Mouse (Mus musculus): ENCODE measurements around the gene Mgat5. TPM values are rescaled to one million over a fixed set of nuclear protein-coding genes. Genes with fewer than 3 reads are reported as not detected.

Mgat5 gene
- polyA plus RNA-seq, 1 experiment from 2014 or later, result 22.2 TPM

DNA sequence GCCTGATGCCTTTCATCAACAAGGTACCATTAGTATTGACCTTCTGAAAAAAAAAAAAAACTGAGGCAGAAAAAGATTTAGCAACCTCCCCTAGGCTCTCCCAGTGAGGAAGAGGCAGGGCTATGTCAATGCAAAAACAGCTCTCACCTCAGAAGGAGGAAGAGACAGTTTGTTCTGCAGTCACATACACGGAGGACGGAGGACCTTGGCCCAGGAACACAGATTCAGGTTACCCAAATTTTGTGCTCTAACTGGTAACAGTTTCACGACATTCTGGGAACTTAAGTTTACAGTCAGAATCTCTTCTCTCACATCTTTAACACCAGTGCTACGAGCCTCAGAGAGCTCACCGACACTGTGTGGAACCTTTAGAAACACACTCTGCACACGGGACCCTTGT, 307.9 kb downstream of the Mgat5 start:
- no peaks in the 10 kb centered on the region for H3K27me3 ChIP-seq (ENCODE audit: control insufficient read depth, insufficient read depth, low read length)
- H3K36me3 ChIP-seq (ENCODE audit: control insufficient read depth, insufficient read depth, low read length), result no peaks in the 10 kb centered on the region
- no peak overlapping the region for H3K9ac ChIP-seq (replicated peaks; ENCODE audit: low read depth, low read length)
- 85% methylated on average over 6 of the region's 6 CpGs for WGBS
- peaks cover 9% of the 10 kb centered on the region; the same call in 1 of the 2 replicates for H3K4me1 ChIP-seq (ENCODE audit: control insufficient read depth, insufficient read depth, low read length)
- no peak for ATAC-seq (ENCODE audit: low read depth)
- no peak overlapping the region for H3K4me3 ChIP-seq (ENCODE audit: low read depth, low read length)
- no peak overlapping the region for H3K4me2 ChIP-seq (ENCODE audit: low read depth, low read length)
- H3K27ac ChIP-seq (ENCODE audit: low read depth, low read length), result no peak overlapping the region
- H3K9me3 ChIP-seq (ENCODE audit: control insufficient read depth, low read length), result no peaks in the 10 kb centered on the region

DNA sequence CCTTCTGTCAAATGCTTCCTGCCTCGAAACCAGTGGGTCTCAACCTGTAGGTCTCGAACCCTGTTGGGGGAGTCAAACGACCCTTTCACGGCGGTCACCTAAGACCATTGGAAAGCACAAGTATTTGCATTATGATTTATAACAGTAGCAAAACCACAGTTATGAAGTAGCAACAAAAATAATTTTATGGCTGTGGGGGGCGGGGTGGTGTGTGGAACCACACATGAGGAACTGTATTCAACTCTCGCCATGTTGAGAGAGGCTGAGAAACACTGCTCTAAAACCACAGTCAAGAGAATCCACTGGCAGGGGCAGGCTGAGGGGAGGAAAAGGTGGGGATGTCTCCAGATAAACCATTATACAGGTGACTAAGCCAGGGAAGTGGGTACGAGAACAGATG, 308.3 kb downstream of the Mgat5 start:
- peaks cover 9% of the 10 kb centered on the region; the same call in 1 of the 2 replicates for H3K4me1 ChIP-seq (ENCODE audit: control insufficient read depth, insufficient read depth, low read length)
- no peak overlapping the region for H3K9ac ChIP-seq (replicated peaks; ENCODE audit: low read depth, low read length)
- no peak for ATAC-seq (ENCODE audit: low read depth)
- no peaks in the 10 kb centered on the region for H3K9me3 ChIP-seq (ENCODE audit: control insufficient read depth, low read length)
- no peaks in the 10 kb centered on the region for H3K27me3 ChIP-seq (ENCODE audit: control insufficient read depth, insufficient read depth, low read length)
- H3K36me3 ChIP-seq (ENCODE audit: control insufficient read depth, insufficient read depth, low read length), result no peaks in the 10 kb centered on the region
- H3K4me3 ChIP-seq (ENCODE audit: low read depth, low read length), result no peak overlapping the region
- 90% methylated on average over 8 of the region's 8 CpGs for WGBS
- H3K4me2 ChIP-seq (ENCODE audit: low read depth, low read length), result no peak overlapping the region
- H3K27ac ChIP-seq (ENCODE audit: low read depth, low read length), result no peak overlapping the region

DNA sequence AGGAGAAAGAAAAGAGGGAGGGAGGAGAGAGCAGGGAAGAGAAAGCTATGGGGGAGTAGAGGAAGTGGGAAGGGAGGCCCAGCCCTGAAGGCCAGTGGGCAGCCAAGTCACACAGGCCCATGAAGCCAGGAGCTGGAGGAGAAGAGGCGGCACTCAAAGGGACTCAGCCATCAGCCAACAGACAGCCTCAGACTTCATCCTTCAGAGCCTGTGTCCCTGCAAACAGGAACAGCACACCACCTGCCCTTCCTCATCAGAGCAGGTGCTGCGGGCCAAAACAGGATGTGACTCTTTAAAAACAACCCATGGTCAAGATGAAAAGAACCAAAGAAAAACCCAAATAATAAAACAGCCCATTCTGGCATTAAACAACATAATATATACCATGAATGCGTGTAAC, 308.8 kb downstream of the Mgat5 start:
- ATAC-seq (ENCODE audit: low read depth), result no peak
- WGBS, result 85% methylated on average over 3 of the region's 3 CpGs

DNA sequence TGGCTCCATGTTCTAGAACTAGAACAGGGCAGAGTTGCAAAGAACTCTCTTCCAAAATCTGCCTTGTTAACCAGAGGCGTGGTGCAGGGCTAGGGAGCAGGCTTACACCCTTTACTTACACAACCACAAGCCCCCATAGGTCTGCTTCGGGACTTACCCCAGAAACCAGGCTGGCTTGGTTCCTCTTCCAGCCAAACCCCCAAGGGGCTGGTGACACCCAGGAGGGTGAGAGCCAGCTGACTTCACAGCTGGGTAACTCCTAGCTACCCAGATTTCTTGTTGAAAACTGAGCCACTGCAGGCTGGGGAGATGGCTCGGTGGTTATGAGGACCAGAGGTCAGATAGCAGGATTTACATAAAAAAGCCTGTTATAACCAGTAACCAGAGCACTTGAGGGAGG, 309.7 kb downstream of the Mgat5 start:
- 80% methylated on average over 3 of the region's 3 CpGs for WGBS
- Histone ChIP-seq H3K9me3 (ENCODE audit: control insufficient read depth, low read length) (no peaks in the 10 kb centered on the region), H3K27me3 (ENCODE audit: control insufficient read depth, insufficient read depth, low read length) (no peaks in the 10 kb centered on the region), H3K4me2 (ENCODE audit: low read depth, low read length) (no peak overlapping the region), H3K36me3 (ENCODE audit: control insufficient read depth, insufficient read depth, low read length) (no peaks in the 10 kb centered on the region), H3K9ac (replicated peaks; ENCODE audit: low read depth, low read length) (no peak overlapping the region), H3K27ac (ENCODE audit: low read depth, low read length) (no peak overlapping the region), H3K4me3 (ENCODE audit: low read depth, low read length) (no peak overlapping the region), H3K4me1 (ENCODE audit: control insufficient read depth, insufficient read depth, low read length) (no peaks in the 10 kb centered on the region)
- ATAC-seq (ENCODE audit: low read depth), result no peak

More for the DNA sequence above, 308.8 kb downstream of the Mgat5 start:
- H3K27me3 ChIP-seq (ENCODE audit: control insufficient read depth, insufficient read depth, low read length), result no peaks in the 10 kb centered on the region
- no peak overlapping the region for H3K4me2 ChIP-seq (ENCODE audit: low read depth, low read length)
- H3K36me3 ChIP-seq (ENCODE audit: control insufficient read depth, insufficient read depth, low read length), result no peaks in the 10 kb centered on the region
- no peak overlapping the region for H3K27ac ChIP-seq (ENCODE audit: low read depth, low read length)
- 0 out of 2 replicates have a peak, but pooled peaks cover 4% of the 10 kb centered on the region for H3K4me1 ChIP-seq (ENCODE audit: control insufficient read depth, insufficient read depth, low read length)
- H3K9me3 ChIP-seq (ENCODE audit: control insufficient read depth, low read length), result no peaks in the 10 kb centered on the region
- no peak overlapping the region for H3K4me3 ChIP-seq (ENCODE audit: low read depth, low read length)
- no peak overlapping the region for H3K9ac ChIP-seq (replicated peaks; ENCODE audit: low read depth, low read length)

DNA sequence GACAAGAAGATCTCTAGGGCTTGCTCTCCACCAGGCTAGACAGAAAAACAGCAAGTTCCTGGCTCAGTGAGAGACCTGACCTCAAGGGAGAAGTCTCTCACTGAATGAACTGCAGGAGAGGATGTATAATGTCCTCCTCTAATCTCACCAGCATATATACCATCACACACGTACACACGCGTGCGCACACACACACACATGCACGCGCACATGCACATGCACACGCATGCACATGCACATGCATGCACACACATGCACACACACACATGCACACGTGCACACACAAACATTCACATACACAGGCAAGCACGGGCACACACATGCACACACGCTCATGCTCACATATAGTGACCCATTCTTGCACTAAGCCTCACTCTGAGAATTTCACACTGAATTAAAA, 310.1 kb downstream of the Mgat5 start:
- Histone ChIP-seq H3K27ac (ENCODE audit: low read depth, low read length) (no peak overlapping the region), H3K4me1 (ENCODE audit: control insufficient read depth, insufficient read depth, low read length) (no peaks in the 10 kb centered on the region), H3K4me3 (ENCODE audit: low read depth, low read length) (no peak overlapping the region), H3K27me3 (ENCODE audit: control insufficient read depth, insufficient read depth, low read length) (no peaks in the 10 kb centered on the region), H3K9ac (replicated peaks; ENCODE audit: low read depth, low read length) (no peak overlapping the region), H3K9me3 (ENCODE audit: control insufficient read depth, low read length) (no peaks in the 10 kb centered on the region), H3K4me2 (ENCODE audit: low read depth, low read length) (no peak overlapping the region), H3K36me3 (ENCODE audit: control insufficient read depth, insufficient read depth, low read length) (no peaks in the 10 kb centered on the region)
- WGBS, result 98% methylated on average over 10 of the region's 10 CpGs
- ATAC-seq (ENCODE audit: low read depth), result no peak

DNA sequence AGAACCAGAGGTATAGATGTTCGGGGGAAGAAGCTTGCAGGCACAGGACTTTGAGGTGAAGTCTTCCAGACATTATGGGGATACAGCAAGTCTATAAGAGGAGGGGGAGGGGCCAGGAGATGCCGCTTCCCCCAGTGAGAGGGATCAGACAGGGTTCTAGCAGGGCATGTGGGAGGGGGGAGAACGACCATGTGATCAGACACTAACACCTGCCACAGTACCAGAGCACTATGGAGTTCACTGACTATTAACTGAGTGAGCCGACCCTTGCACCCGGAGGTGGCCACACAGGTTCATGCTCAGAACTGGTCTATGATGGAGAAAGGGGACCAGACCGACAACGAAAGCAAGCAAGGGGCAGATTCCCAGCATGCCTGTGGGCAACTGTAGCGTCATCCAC, 318.5 kb downstream of the Mgat5 start:
- Histone ChIP-seq H3K4me2 (ENCODE audit: low read depth, low read length) (no peak overlapping the region), H3K27me3 (ENCODE audit: control insufficient read depth, insufficient read depth, low read length) (peaks cover 12% of the 10 kb centered on the region), H3K4me1 (ENCODE audit: control insufficient read depth, insufficient read depth, low read length) (no peaks in the 10 kb centered on the region), H3K4me3 (ENCODE audit: low read depth, low read length) (no peak overlapping the region), H3K36me3 (ENCODE audit: control insufficient read depth, insufficient read depth, low read length) (no peaks in the 10 kb centered on the region), H3K27ac (ENCODE audit: low read depth, low read length) (no peak overlapping the region), H3K9ac (replicated peaks; ENCODE audit: low read depth, low read length) (no peak overlapping the region), H3K9me3 (ENCODE audit: control insufficient read depth, low read length) (no peaks in the 10 kb centered on the region)
- 85% methylated on average over 8 of the region's 8 CpGs for WGBS
- no peak for ATAC-seq (ENCODE audit: low read depth)

DNA sequence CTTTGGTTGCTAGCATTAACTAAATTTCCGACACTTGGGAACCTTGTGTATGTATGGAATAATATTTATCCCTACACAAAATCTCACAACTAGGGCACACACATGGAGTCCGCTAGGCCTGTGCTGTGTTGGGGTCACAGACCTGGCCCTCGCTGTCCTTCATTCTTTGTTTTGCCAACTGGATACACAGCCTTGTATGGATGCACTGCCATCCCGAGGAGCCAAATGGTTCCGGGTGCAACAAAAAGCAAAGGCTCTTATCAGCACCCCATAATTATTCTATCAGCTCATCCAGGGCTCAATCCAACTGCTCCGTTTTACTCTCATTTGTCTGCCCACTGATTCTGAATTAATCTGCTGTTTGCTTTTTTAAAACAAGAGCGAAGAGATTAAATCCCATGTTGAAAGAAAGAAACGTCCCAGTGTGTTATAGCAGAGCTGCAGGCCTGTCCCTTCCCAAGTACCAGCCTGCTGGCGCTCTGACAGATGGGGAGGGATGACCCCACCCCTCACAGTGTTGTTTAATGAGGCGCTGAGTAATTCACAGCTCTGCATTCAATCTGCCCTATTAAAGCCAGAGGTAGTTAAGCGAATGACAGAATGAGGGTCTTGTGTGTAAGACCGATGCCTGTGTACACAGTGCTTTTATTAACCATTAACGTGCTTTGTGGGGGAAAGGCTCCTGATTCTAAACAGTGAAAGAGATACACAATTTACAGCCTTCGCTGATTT, 326.2 kb downstream of the Mgat5 start:
- Histone ChIP-seq H3K9ac (replicated peaks; ENCODE audit: low read depth, low read length) (no peak overlapping the region), H3K4me1 (ENCODE audit: control insufficient read depth, insufficient read depth, low read length) (peaks cover 24% of the 10 kb centered on the region), H3K4me2 (ENCODE audit: low read depth, low read length) (0 out of 2 replicates have a peak overlapping the region, but pooled peaks have one; percentile 7), H3K27me3 (ENCODE audit: control insufficient read depth, insufficient read depth, low read length) (peaks cover 28% of the 10 kb centered on the region), H3K9me3 (ENCODE audit: control insufficient read depth, low read length) (no peaks in the 10 kb centered on the region), H3K4me3 (ENCODE audit: low read depth, low read length) (no peak overlapping the region), H3K36me3 (ENCODE audit: control insufficient read depth, insufficient read depth, low read length) (no peaks in the 10 kb centered on the region), H3K27ac (ENCODE audit: low read depth, low read length) (peak overlapping the region; percentile 30)
- peak; percentile 97 for ATAC-seq (ENCODE audit: low read depth)
- WGBS, result 15% methylated on average over 14 of the region's 14 CpGs

DNA sequence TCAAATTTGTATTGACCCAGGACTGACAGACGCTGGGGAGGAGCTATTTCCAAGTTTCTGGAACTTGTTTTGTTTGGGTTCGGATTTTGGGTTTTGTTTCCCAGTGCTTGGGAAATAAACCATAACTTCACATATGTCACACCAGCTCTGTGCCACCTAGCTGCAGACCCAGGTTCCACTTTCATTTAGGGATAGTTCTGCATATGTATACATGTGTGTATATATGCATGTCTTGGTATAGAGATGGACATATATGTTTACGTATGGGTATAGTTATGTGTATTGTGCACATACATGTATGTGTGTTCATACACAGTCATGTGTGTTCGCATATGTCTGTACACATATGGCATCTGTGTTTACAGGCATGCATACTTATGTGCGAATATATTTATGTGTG, 326.9 kb downstream of the Mgat5 start:
- Histone ChIP-seq H3K4me1 (ENCODE audit: control insufficient read depth, insufficient read depth, low read length) (peaks cover 28% of the 10 kb centered on the region), H3K4me2 (ENCODE audit: low read depth, low read length) (no peak overlapping the region)

DNA sequence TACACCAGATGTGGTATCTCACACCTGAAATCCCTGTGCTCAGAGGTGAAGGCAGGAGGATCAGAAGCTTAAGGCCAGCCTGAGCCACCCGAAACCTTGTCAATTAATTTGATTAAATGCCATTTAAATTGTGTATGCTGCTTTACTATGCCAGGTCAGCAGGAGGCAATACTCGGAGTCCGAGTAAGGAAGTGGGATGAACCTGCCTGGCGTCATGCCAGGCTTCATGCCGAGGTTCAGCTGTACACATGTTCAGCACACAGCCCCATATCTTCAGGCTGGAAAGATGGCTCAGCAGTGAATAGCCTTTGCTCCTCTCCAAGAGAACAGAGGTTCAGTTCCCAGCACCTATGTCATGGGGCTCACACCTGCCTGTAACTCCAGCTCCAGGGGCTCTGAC, 331.6 kb downstream of the Mgat5 start:
- Histone ChIP-seq H3K9me3 (ENCODE audit: control insufficient read depth, low read length) (no peaks in the 10 kb centered on the region), H3K27ac (ENCODE audit: low read depth, low read length) (peak overlapping the region; percentile 80), H3K4me3 (ENCODE audit: low read depth, low read length) (no peak overlapping the region), H3K36me3 (ENCODE audit: control insufficient read depth, insufficient read depth, low read length) (no peaks in the 10 kb centered on the region), H3K4me1 (ENCODE audit: control insufficient read depth, insufficient read depth, low read length) (peaks cover 33% of the 10 kb centered on the region), H3K9ac (replicated peaks; ENCODE audit: low read depth, low read length) (peak overlapping the region; percentile 41; the same call in 1 of the 2 replicates), H3K4me2 (ENCODE audit: low read depth, low read length) (peak overlapping the region; percentile 32), H3K27me3 (ENCODE audit: control insufficient read depth, insufficient read depth, low read length) (peaks cover 25% of the 10 kb centered on the region)
- WGBS, result 22% methylated on average over 5 of the region's 5 CpGs
- ATAC-seq (ENCODE audit: low read depth), result no peak

More for the DNA sequence above, 326.9 kb downstream of the Mgat5 start:
- H3K9me3 ChIP-seq (ENCODE audit: control insufficient read depth, low read length), result no peaks in the 10 kb centered on the region
- peak overlapping the region; percentile 30; the same call in 1 of the 2 replicates for H3K27ac ChIP-seq (ENCODE audit: low read depth, low read length)
- peak; percentile 9; the same call in 1 of the 2 replicates for ATAC-seq (ENCODE audit: low read depth)
- H3K4me3 ChIP-seq (ENCODE audit: low read depth, low read length), result no peak overlapping the region
- 58% methylated on average over 5 of the region's 5 CpGs for WGBS
- peaks cover 25% of the 10 kb centered on the region for H3K27me3 ChIP-seq (ENCODE audit: control insufficient read depth, insufficient read depth, low read length)
- H3K9ac ChIP-seq (replicated peaks; ENCODE audit: low read depth, low read length), result no peak overlapping the region
- no peaks in the 10 kb centered on the region for H3K36me3 ChIP-seq (ENCODE audit: control insufficient read depth, insufficient read depth, low read length)
